Mouse (Mus musculus): ENCODE measurements around the gene Vars2. TPM values are rescaled to one million over a fixed set of nuclear protein-coding genes. Genes with fewer than 3 reads are reported as not detected.

The Vars2 gene
- 5.8 TPM for polyA plus RNA-seq (2015; fragmentation: Illumina TruSeq; extraction: RNeasy Lipid Tissue Mini Kit (QIAGEN cat#74804); ENCODE audit: insufficient read depth, low read depth, low replicate concordance)

GRCm38 (mm10) chr17:35667334-35668065 is at the start of gene Vars2:
Vars2 (minus strand) TSS chr17:35667592.

GRCm38 (mm10) chr17:35704621-35705464 is 37.5 kb upstream of the Vars2 start, which contains the start of gene Ddr1:
Ddr1 (minus strand) TSS chr17:35704621.

GRCm38 (mm10) chr17:35673416-35674035 is 6.1 kb upstream of the Vars2 start, which contains the start of gene Gtf2h4:
Gtf2h4 (minus strand) TSS chr17:35673739.

GRCm38 (mm10) chr17:35643609-35644236 is 23.7 kb downstream of the Vars2 start, which contains the start of gene Mucl3:
Mucl3 (minus strand) TSS chr17:35643695.

GRCm38 (mm10) chr17:35626537-35626936 is 40.9 kb downstream of the Vars2 start, which contains the start of gene Gm9573:
Gm9573 (minus strand) TSS chr17:35626637.

Other genes with a start within 250 kb of the Vars2 start
- gene H2-Q6, start 242.7 kb downstream of the Vars2 start, polyA plus RNA-seq (2015; fragmentation: Illumina TruSeq; extraction: RNeasy Lipid Tissue Mini Kit (QIAGEN cat#74804); ENCODE audit: insufficient read depth, low read depth, low replicate concordance): 6.3 TPM
- gene H2-Q7, start 228.4 kb downstream of the Vars2 start, polyA plus RNA-seq (2015; fragmentation: Illumina TruSeq; extraction: RNeasy Lipid Tissue Mini Kit (QIAGEN cat#74804); ENCODE audit: insufficient read depth, low read depth, low replicate concordance): 8.5 TPM
- gene H2-Q10, start 197.5 kb downstream of the Vars2 start, polyA plus RNA-seq (2015; fragmentation: Illumina TruSeq; extraction: RNeasy Lipid Tissue Mini Kit (QIAGEN cat#74804); ENCODE audit: insufficient read depth, low read depth, low replicate concordance): 0.96 TPM
- not detected for gene Pou5f1, start 161.6 kb downstream of the Vars2 start, polyA plus RNA-seq (2015; fragmentation: Illumina TruSeq; extraction: RNeasy Lipid Tissue Mini Kit (QIAGEN cat#74804); ENCODE audit: insufficient read depth, low read depth, low replicate concordance)
- gene Tcf19, start 150.8 kb downstream of the Vars2 start, polyA plus RNA-seq (2015; fragmentation: Illumina TruSeq; extraction: RNeasy Lipid Tissue Mini Kit (QIAGEN cat#74804); ENCODE audit: insufficient read depth, low read depth, low replicate concordance): 1.3 TPM
- 3.6 TPM for gene Cchcr1, start 150.5 kb downstream of the Vars2 start, polyA plus RNA-seq (2015; fragmentation: Illumina TruSeq; extraction: RNeasy Lipid Tissue Mini Kit (QIAGEN cat#74804); ENCODE audit: insufficient read depth, low read depth, low replicate concordance)
- gene Psors1c2, start 134.4 kb downstream of the Vars2 start, polyA plus RNA-seq (2015; fragmentation: Illumina TruSeq; extraction: RNeasy Lipid Tissue Mini Kit (QIAGEN cat#74804); ENCODE audit: insufficient read depth, low read depth, low replicate concordance): not detected
- gene Cdsn, start 115.5 kb downstream of the Vars2 start, polyA plus RNA-seq (2015; fragmentation: Illumina TruSeq; extraction: RNeasy Lipid Tissue Mini Kit (QIAGEN cat#74804); ENCODE audit: insufficient read depth, low read depth, low replicate concordance): not detected
- not detected for gene 2300002M23Rik, start 100.1 kb downstream of the Vars2 start, polyA plus RNA-seq (2015; fragmentation: Illumina TruSeq; extraction: RNeasy Lipid Tissue Mini Kit (QIAGEN cat#74804); ENCODE audit: insufficient read depth, low read depth, low replicate concordance)
- not detected for gene Sfta2, start 66.0 kb downstream of the Vars2 start, polyA plus RNA-seq (2015; fragmentation: Illumina TruSeq; extraction: RNeasy Lipid Tissue Mini Kit (QIAGEN cat#74804); ENCODE audit: insufficient read depth, low read depth, low replicate concordance)
- not detected for gene Gm9573, start 41.0 kb downstream of the Vars2 start, polyA plus RNA-seq (2015; fragmentation: Illumina TruSeq; extraction: RNeasy Lipid Tissue Mini Kit (QIAGEN cat#74804); ENCODE audit: insufficient read depth, low read depth, low replicate concordance)
- gene Mucl3, start 23.9 kb downstream of the Vars2 start, polyA plus RNA-seq (2015; fragmentation: Illumina TruSeq; extraction: RNeasy Lipid Tissue Mini Kit (QIAGEN cat#74804); ENCODE audit: insufficient read depth, low read depth, low replicate concordance): not detected
- gene Gtf2h4, start 6.1 kb upstream of the Vars2 start, polyA plus RNA-seq (2015; fragmentation: Illumina TruSeq; extraction: RNeasy Lipid Tissue Mini Kit (QIAGEN cat#74804); ENCODE audit: insufficient read depth, low read depth, low replicate concordance): 4.2 TPM
- 10.7 TPM for gene Ddr1, start 37.0 kb upstream of the Vars2 start, polyA plus RNA-seq (2015; fragmentation: Illumina TruSeq; extraction: RNeasy Lipid Tissue Mini Kit (QIAGEN cat#74804); ENCODE audit: insufficient read depth, low read depth, low replicate concordance)
- gene Ier3, start 154.1 kb upstream of the Vars2 start, polyA plus RNA-seq (2015; fragmentation: Illumina TruSeq; extraction: RNeasy Lipid Tissue Mini Kit (QIAGEN cat#74804); ENCODE audit: insufficient read depth, low read depth, low replicate concordance): 6.9 TPM
- 16.0 TPM for gene Flot1, start 155.6 kb upstream of the Vars2 start, polyA plus RNA-seq (2015; fragmentation: Illumina TruSeq; extraction: RNeasy Lipid Tissue Mini Kit (QIAGEN cat#74804); ENCODE audit: insufficient read depth, low read depth, low replicate concordance)
- gene Tubb5, start 170.7 kb upstream of the Vars2 start, polyA plus RNA-seq (2015; fragmentation: Illumina TruSeq; extraction: RNeasy Lipid Tissue Mini Kit (QIAGEN cat#74804); ENCODE audit: insufficient read depth, low read depth, low replicate concordance): 29.3 TPM
- gene Mdc1, start 173.9 kb upstream of the Vars2 start, polyA plus RNA-seq (2015; fragmentation: Illumina TruSeq; extraction: RNeasy Lipid Tissue Mini Kit (QIAGEN cat#74804); ENCODE audit: insufficient read depth, low read depth, low replicate concordance): 2.3 TPM
- gene Nrm, start 193.7 kb upstream of the Vars2 start, polyA plus RNA-seq (2015; fragmentation: Illumina TruSeq; extraction: RNeasy Lipid Tissue Mini Kit (QIAGEN cat#74804); ENCODE audit: insufficient read depth, low read depth, low replicate concordance): 0.76 TPM
- gene Ppp1r18, start 198.0 kb upstream of the Vars2 start, polyA plus RNA-seq (2015; fragmentation: Illumina TruSeq; extraction: RNeasy Lipid Tissue Mini Kit (QIAGEN cat#74804); ENCODE audit: insufficient read depth, low read depth, low replicate concordance): 9.8 TPM
- gene Dhx16, start 212.2 kb upstream of the Vars2 start, polyA plus RNA-seq (2015; fragmentation: Illumina TruSeq; extraction: RNeasy Lipid Tissue Mini Kit (QIAGEN cat#74804); ENCODE audit: insufficient read depth, low read depth, low replicate concordance): 72.9 TPM
- gene 2310061I04Rik, start 229.8 kb upstream of the Vars2 start, polyA plus RNA-seq (2015; fragmentation: Illumina TruSeq; extraction: RNeasy Lipid Tissue Mini Kit (QIAGEN cat#74804); ENCODE audit: insufficient read depth, low read depth, low replicate concordance): 16.8 TPM
- gene Atat1, start 242.5 kb upstream of the Vars2 start, polyA plus RNA-seq (2015; fragmentation: Illumina TruSeq; extraction: RNeasy Lipid Tissue Mini Kit (QIAGEN cat#74804); ENCODE audit: insufficient read depth, low read depth, low replicate concordance): 9.7 TPM
- 23.0 TPM for gene Mrps18b, start 248.8 kb upstream of the Vars2 start, polyA plus RNA-seq (2015; fragmentation: Illumina TruSeq; extraction: RNeasy Lipid Tissue Mini Kit (QIAGEN cat#74804); ENCODE audit: insufficient read depth, low read depth, low replicate concordance)
- gene Ppp1r10, start 248.8 kb upstream of the Vars2 start, polyA plus RNA-seq (2015; fragmentation: Illumina TruSeq; extraction: RNeasy Lipid Tissue Mini Kit (QIAGEN cat#74804); ENCODE audit: insufficient read depth, low read depth, low replicate concordance): 11.8 TPM

All from pancreas, adult 10 weeks (tissue).